Mouse (Mus musculus) limb, embryonic 11.5 days (tissue): ENCODE data around the gene Gtf2f1. TPM values are rescaled to one million over a fixed set of nuclear protein-coding genes. Genes with fewer than 3 reads are reported as not detected.

Experiments used
- ATAC-seq: fragments of 200-750 bp; cut with Nextera tagmentation; 2 replicates; pipeline ENCODE4 v1.8.0; 2017; ENCODE audit warnings: low read depth; ENCODE audit not compliant: insufficient number of reproducible peaks, low FRiP score, low TSS enrichment
- DNase-seq: peaks from one replicate; pipeline ENCODE4 v3.0.0-alpha.2; 2015; ENCODE audit warnings: low spot score
- H3K27ac ChIP-seq: fragments of 300-500 bp; sonication (generic); replicated peaks from 2 replicates; pipeline ENCODE4 v1.5.1; 2014; ENCODE audit warnings: low read depth, mild to moderate bottlenecking, low read length
- H3K27me3 ChIP-seq: fragments of 300-500 bp; sonication (generic); 2 replicates; pipeline ENCODE4 v1.6.1; 2014; ENCODE audit warnings: mild to moderate bottlenecking, low read length, mixed read lengths; ENCODE audit not compliant: control insufficient read depth, insufficient read depth
- H3K36me3 ChIP-seq: fragments of 300-500 bp; sonication (generic); 2 replicates; pipeline ENCODE4 v1.6.1; 2014; ENCODE audit warnings: mild to moderate bottlenecking, low read length, moderate library complexity, mixed read lengths; ENCODE audit not compliant: control insufficient read depth, insufficient read depth
- H3K4me1 ChIP-seq: fragments of 300-500 bp; sonication (generic); 2 replicates; pipeline ENCODE4 v1.6.1; 2014; ENCODE audit warnings: low read length, mixed read lengths; ENCODE audit not compliant: control insufficient read depth, insufficient read depth
- H3K4me2 ChIP-seq: fragments of 300-500 bp; sonication (generic); 2 replicates; pipeline ENCODE4 v1.6.1; 2014; ENCODE audit warnings: low read depth, mild to moderate bottlenecking, moderate library complexity; ENCODE audit not compliant: severe bottlenecking
- H3K4me3 ChIP-seq: fragments of 300-500 bp; sonication (generic); 2 replicates; pipeline ENCODE4 v1.5.1; 2014; ENCODE audit warnings: low read depth, low read length
- H3K9ac ChIP-seq: fragments of 300-500 bp; sonication (generic); 2 replicates; pipeline ENCODE4 v1.6.1; 2014; ENCODE audit warnings: mild to moderate bottlenecking, low read length
- H3K9me3 ChIP-seq: fragments of 300-500 bp; sonication (generic); 2 replicates; pipeline ENCODE4 v1.6.1; 2016; ENCODE audit warnings: low read length; ENCODE audit not compliant: control insufficient read depth
- WGBS: fragments of 180-500 bp; shearing (Covaris S2); extraction: QIAGEN DNeasy Blood & Tissue Kit; methylation state at CpG from one replicate; pipeline ENCODE4 v1.1.7; 2014; 5-methylcytosine and 5-hydroxymethylcytosine counted together
- polyA plus RNA-seq: library from polyadenylated mRNA; unstranded; fragments of >200 nt; fragmentation: Nextera tagmentation; extraction: Ambion mirVana; gene quantifications from 2 replicates; pipeline ENCODE4 v1.2.1, GENCODE M21; 2014

Gene Gtf2f1
- polyA plus RNA-seq, 1 experiment from 2014 or later, result 76.6 TPM

DNA sequence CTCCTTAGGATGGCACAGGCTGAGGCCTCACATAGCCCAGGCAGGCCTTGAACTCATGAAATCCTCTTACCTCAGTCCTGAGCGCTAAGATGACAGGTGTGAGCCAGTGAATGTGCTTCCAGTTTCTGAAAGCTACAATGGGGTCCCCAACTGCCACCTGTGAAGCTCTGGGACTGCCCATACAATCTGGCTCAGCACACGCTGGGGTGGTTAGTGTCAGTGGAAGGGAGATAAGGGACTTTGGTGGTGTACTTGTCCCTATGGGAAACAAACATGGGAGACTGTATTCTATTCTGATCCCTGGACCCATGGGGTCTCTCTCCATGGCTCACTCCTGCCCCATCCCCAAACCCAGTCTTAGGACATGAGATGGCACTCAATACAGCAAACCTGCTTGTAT lies 8.6 kb upstream of the Gtf2f1 start:
- Histone ChIP-seq H3K36me3 (peaks cover 38% of the 10 kb centered on the region), H3K4me2 (no peak overlapping the region), H3K9me3 (no peaks in the 10 kb centered on the region), H3K9ac (no peak overlapping the region), H3K27ac (no peak overlapping the region), H3K4me3 (no peak overlapping the region), H3K4me1 (no peaks in the 10 kb centered on the region), H3K27me3 (no peaks in the 10 kb centered on the region)
- no peak for ATAC-seq
- DNase-seq, result no peak
- 75% methylated on average over 2 of the region's 2 CpGs for WGBS

DNA sequence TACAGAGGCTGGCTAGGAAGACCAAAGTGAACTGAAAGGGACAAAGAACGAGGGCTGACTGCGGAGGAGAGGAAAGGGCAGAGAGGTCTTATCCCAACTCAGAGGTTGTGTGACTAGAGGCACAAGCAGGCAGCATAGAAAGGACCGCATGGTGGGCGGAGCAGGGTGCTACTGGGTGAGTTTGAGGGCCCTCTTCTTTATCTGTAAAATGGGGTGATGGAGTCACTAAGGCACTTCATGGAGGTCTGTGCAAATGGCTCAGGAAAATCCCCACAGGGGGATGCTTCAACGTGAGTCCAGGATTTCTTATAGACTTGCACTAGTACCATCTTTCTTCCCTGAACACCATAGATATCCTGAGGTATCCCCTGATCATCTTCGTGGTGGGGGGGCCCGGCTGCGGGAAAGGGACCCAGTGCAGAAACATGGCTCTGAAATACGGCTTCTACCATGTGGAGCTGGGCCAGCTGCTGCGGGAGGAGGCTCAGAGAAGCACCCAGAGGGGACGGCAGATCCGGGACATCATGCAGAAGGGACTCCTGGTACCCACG lies 1.2 kb upstream of the Gtf2f1 start:
- H3K9ac ChIP-seq, result peak overlapping the region; percentile 80; the same call in 1 of the 2 replicates
- ATAC-seq, result no peak
- 75% methylated on average over 13 of the region's 13 CpGs for WGBS

GRCm38 (mm10) chr17:57010911-57011235 lies 215 bp downstream of the Gtf2f1 start:
- under 1% methylated on average over 19 of the region's 19 CpGs for WGBS
- DNase-seq (no peak), ATAC-seq (peak; percentile 44)
- Histone ChIP-seq H3K4me2 (peak overlapping the region; percentile 74), H3K36me3 (peaks cover 6% of the 10 kb centered on the region; the same call in 1 of the 2 replicates), H3K9me3 (no peaks in the 10 kb centered on the region), H3K9ac (peak overlapping the region; percentile 53; the same call in 1 of the 2 replicates), H3K4me3 (peak overlapping the region; percentile 68), H3K4me1 (peaks cover 4% of the 10 kb centered on the region; the same call in 1 of the 2 replicates), H3K27ac (no peak overlapping the region), H3K27me3 (no peaks in the 10 kb centered on the region)

More for the DNA sequence above, 1.2 kb upstream of the Gtf2f1 start:
- peak overlapping the region; percentile 72; the same call in 1 of the 2 replicates for H3K27ac ChIP-seq
- H3K27me3 ChIP-seq, result no peaks in the 10 kb centered on the region
- H3K4me1 ChIP-seq, result peaks cover 4% of the 10 kb centered on the region; the same call in 1 of the 2 replicates
- no peaks in the 10 kb centered on the region for H3K36me3 ChIP-seq
- H3K4me2 ChIP-seq, result peak overlapping the region; percentile 84; the same call in 1 of the 2 replicates
- H3K4me3 ChIP-seq, result peak overlapping the region; percentile 68; the same call in 1 of the 2 replicates
- no peaks in the 10 kb centered on the region for H3K9me3 ChIP-seq
- no peak for DNase-seq

- Histone ChIP-seq H3K27ac (no peak overlapping the region), H3K4me2 (no peak overlapping the region)
Measured at GRCm38 (mm10) chr17:57007137-57007905, 3.8 kb downstream of the Gtf2f1 start.

DNA sequence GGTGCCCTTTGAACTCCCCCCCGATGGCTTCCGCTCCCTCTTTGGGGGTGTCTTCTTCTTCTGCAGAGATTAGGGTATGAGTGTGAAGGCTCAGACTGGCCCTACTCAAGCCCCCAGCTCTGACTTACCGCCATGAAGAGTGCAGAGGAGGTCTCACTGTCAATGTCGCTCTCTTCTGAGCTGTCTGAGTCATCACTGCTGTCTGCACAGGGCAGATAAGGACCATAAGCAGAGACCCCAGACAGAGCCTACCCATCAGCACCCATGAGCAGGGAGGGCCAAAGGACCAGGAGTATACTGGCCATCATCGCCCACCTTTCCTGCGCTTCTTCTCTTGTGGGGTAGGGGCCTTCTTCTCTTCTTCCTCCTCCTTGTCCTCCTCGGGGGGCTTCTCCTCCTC lies 7.1 kb downstream of the Gtf2f1 start:
- no peak overlapping the region for H3K27ac ChIP-seq
- WGBS, result 93% methylated on average over 7 of the region's 7 CpGs
- DNase-seq, result no peak
- peaks cover 23% of the 10 kb centered on the region for H3K36me3 ChIP-seq
- H3K9ac ChIP-seq, result no peak overlapping the region
- no peaks in the 10 kb centered on the region for H3K27me3 ChIP-seq
- ATAC-seq, result no peak
- H3K4me3 ChIP-seq, result no peak overlapping the region
- H3K4me1 ChIP-seq, result no peaks in the 10 kb centered on the region
- no peaks in the 10 kb centered on the region for H3K9me3 ChIP-seq
- H3K4me2 ChIP-seq, result no peak overlapping the region

More at GRCm38 (mm10) chr17:57007137-57007905, 3.8 kb downstream of the Gtf2f1 start:
- Histone ChIP-seq H3K9ac (no peak overlapping the region), H3K4me1 (peaks cover 4% of the 10 kb centered on the region; the same call in 1 of the 2 replicates), H3K36me3 (peaks cover 20% of the 10 kb centered on the region), H3K9me3 (no peaks in the 10 kb centered on the region), H3K27me3 (no peaks in the 10 kb centered on the region), H3K4me3 (no peak overlapping the region)
- ATAC-seq (no peak), DNase-seq (no peak)
- 93% methylated on average over 13 of the region's 13 CpGs for WGBS

DNA sequence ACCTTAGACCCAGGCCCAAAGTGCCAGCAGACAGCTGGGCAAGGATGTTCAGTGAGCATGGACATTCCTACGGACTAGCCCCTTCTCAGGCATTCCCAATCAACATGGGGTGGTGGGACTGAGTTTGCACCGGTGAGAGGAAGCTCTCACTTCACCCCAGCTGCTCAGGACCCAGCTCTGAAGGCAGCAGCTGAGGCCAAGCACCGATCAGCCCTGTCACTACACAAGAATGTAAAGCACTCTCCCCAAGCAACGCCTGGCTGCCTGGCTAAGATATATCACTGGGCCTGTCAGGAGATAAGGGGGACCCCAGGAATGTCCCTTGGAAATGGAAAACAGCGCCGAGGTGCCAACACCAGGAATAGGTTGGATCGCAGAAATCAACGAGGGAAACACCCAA lies 9.9 kb downstream of the Gtf2f1 start:
- Histone ChIP-seq H3K27me3 (no peaks in the 10 kb centered on the region), H3K4me3 (no peak overlapping the region), H3K36me3 (peaks cover 18% of the 10 kb centered on the region), H3K4me1 (0 out of 2 replicates have a peak, but pooled peaks cover 5% of the 10 kb centered on the region), H3K4me2 (no peak overlapping the region), H3K9me3 (no peaks in the 10 kb centered on the region), H3K27ac (no peak overlapping the region), H3K9ac (no peak overlapping the region)
- WGBS, result 74% methylated on average over 8 of the region's 8 CpGs
- no peak for ATAC-seq
- DNase-seq, result no peak

DNA sequence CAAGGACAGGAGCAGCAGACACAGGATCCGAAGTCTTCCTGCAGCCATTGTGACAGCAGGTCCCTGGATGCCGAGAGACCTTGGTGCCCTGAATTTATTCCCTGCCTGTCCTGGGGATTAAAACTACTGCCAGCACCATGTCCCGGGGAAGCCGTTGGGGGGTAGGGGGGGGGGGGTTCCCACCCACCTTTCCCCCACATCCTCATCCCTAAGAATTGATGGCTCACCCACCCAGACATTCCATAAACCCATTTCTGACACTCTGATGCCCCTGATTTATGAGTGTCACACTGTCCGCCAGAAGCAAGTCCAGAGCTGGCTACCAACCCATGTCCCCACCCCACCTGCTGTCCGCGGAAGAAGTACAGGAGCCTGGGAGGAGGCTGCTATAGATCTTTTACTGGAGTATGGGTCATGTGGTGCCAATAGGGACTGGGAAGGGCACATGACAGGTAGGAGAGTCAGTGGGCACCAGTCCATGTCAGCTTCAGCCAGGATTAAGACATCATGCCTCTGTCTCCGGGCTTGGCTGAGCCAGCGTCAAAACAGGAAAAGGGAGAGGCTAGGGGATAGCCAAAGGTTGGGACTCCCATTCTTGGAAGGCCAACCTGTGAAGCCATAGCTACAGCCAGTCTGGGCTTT lies 11.0 kb downstream of the Gtf2f1 start, which contains the start of gene Pspn:
Gene Pspn (minus strand): TSS at position 51 of the 642 bp plus-strand sequence.
- Histone ChIP-seq H3K27ac (no peak within 1 kb of the TSS), H3K4me1 (0 out of 2 replicates have a peak, but pooled peaks cover 5% of the 10 kb centered on the region), H3K9ac (no peak within 1 kb of the TSS), H3K9me3 (no peaks in the 10 kb centered on the region), H3K4me3 (no peak within 1 kb of the TSS), H3K27me3 (no peaks in the 10 kb centered on the region), H3K4me2 (no peak within 1 kb of the TSS), H3K36me3 (peaks cover 19% of the 10 kb centered on the region)
- no peak for DNase-seq
- ATAC-seq, result no peak
- 83% methylated on average over 9 of the region's 9 CpGs for WGBS

DNA sequence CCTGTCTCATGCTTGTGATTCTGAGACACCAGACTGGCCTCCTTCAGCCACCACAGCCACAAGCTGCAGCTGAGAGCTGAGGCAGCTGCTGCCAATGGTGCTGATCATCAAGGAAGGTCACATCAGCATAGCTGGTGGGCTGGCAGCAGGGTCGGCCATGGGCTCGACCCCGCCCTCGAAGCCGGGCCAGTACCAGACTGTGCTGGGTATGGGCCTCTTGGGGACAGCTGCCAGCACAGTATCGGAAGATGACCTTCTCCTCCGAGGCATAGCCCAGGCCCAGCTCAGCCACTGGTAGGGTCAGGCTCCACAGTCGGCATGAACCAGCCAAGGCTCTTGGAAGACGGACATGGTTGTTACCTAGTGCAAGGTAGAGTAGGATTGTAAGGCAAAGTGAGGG lies 11.7 kb downstream of the Gtf2f1 start:
- no peak overlapping the region for H3K4me2 ChIP-seq
- H3K9me3 ChIP-seq, result no peaks in the 10 kb centered on the region
- no peak overlapping the region for H3K4me3 ChIP-seq
- ATAC-seq (no peak), DNase-seq (no peak)
- H3K9ac ChIP-seq, result no peak overlapping the region
- peaks cover 17% of the 10 kb centered on the region for H3K36me3 ChIP-seq
- 91% methylated on average over 9 of the region's 9 CpGs for WGBS
- 0 out of 2 replicates have a peak, but pooled peaks cover 5% of the 10 kb centered on the region for H3K4me1 ChIP-seq
- H3K27ac ChIP-seq, result no peak overlapping the region
- no peaks in the 10 kb centered on the region for H3K27me3 ChIP-seq
